Mouse (Mus musculus): ENCODE data around the gene Bcl6b. TPM values are rescaled to one million over a fixed set of nuclear protein-coding genes. Genes with fewer than 3 reads are reported as not detected.

Bcl6b gene
- 10 to 100 TPM in 1 of 2 experiments, 1 to 10 TPM in 1; 9.1 to 13.7 TPM for total RNA-seq (2021)
- 18.9 and 21.0 TPM in 2 replicates for polyA plus RNA-seq (2012; rRNA removed)
- long read RNA-seq, partial matches to known transcripts: 4 of 5 reads
- long read RNA-seq, other reads (novel, unspliced or antisense): 1 of 5 reads

DNA sequence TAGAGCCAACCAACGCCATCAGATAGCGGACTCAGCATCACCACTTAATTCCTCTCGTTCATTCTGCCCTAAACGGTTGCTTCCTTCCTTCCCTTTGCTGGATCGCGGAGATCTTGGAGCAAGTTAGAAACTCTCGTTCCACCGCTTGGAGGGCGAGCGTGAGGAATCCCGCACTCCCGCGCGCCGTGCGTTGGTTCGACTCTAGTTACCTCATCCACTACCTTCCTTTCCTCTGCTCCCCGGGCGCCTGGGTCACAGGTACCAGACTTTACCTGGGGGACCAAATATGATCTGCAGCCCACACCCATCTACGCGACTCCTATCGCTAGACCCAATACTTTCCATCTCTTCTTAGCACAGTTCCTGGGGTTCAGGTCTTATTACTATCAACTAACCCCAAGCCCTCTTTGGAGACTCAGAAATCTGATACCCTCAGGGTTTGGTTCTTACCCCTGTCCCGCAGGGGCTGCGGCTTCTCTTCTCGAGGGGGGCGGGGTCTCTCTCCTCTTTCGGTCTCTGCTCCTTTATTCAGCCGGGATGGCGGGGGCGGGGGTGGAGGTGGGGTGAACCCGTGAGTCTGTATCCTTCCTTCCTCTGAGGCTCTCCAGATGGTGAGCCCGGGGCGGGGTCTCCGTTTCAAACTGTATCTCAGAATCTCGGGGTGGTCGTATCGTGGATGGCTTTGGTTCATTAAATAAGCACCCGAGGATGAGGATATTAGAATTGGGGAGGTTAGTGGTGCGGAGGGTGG is at the start of gene Bcl6b:
Gene Bcl6b (minus strand): TSS at position 539 of the 751 bp plus-strand sequence.
- no peak for TF ChIP-seq CTCF (IDR thresholded peaks at IDR 0.05)
- 0 out of 2 replicates have a peak, but pooled peaks have one; percentile 15 for TF ChIP-seq EP300 (IDR thresholded peaks at IDR 0.05; ENCODE audit: insufficient read depth, low read depth, low read length)
- peak; percentile 83 for TF ChIP-seq POLR2A (IDR thresholded peaks at IDR 0.05; ENCODE audit: insufficient read depth, low read depth, low read length)
- intact Hi-C loops (cut with DNase I): loop anchor here (1.0 kb wide), 1 partner anchor 8 kb away; the partner anchor contains the start of gene Slc16a13
- Histone ChIP-seq H3K36me3 (ENCODE audit: control insufficient read depth, insufficient read depth, low read length) (peaks cover under 1% of the 10 kb centered on the region), H3K4me1 (ENCODE audit: control insufficient read depth, insufficient read depth, low read length) (peaks cover 6% of the 10 kb centered on the region; the same call in 1 of the 2 replicates), H3K27me3 (ENCODE audit: control insufficient read depth, insufficient read depth, low read length) (no peaks in the 10 kb centered on the region), H3K79me2 (replicated peaks; ENCODE audit: control insufficient read depth, insufficient read depth, low read length) (no peaks in the 10 kb centered on the region), H3K9ac (ENCODE audit: low read depth, low read length) (peak within 1 kb of the TSS; percentile 62), H3K27ac (peak within 1 kb of the TSS; percentile 94), H3K4me3 (peak within 1 kb of the TSS; percentile 57)
- DNase-seq: peak; percentile 64 to 65
- 1% methylated on average over 39 of the region's 39 CpGs for WGBS

DNA sequence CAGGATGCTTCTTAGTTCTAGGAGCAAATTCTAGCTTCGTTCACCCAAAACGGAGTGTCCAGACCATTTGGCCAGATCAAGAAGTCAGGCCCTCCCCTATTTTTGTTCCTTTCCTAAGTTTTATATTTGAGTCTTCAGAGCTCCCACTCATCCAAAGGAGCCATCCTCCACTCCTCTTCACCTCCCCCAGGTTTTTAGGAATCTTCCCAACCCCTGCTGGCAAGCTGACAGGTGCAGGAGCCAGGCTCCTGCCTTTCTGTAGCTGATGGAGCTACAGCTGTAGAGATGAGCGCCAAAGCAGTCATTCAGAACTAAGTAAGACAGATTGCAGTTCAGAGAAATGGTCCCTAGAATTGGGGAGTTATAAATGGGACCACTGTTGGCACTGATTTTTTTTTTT is 49.4 kb upstream of the Bcl6b start:
- intact Hi-C loops (cut with DNase I): no loop called here
- DNase-seq: no peak
- TF ChIP-seq CTCF (IDR thresholded peaks at IDR 0.05): no peak
- TF ChIP-seq POLR2A (IDR thresholded peaks at IDR 0.05; ENCODE audit: insufficient read depth, low read depth, low read length): no peak
- TF ChIP-seq EP300 (IDR thresholded peaks at IDR 0.05; ENCODE audit: insufficient read depth, low read depth, low read length): no peak
- no peak overlapping the region for H3K9ac ChIP-seq (ENCODE audit: low read depth, low read length)
- no peak overlapping the region for H3K4me3 ChIP-seq
- 82% methylated on average over 3 of the region's 3 CpGs for WGBS
- no peaks in the 10 kb centered on the region for H3K79me2 ChIP-seq (replicated peaks; ENCODE audit: control insufficient read depth, insufficient read depth, low read length)
- H3K27me3 ChIP-seq (ENCODE audit: control insufficient read depth, insufficient read depth, low read length): no peaks in the 10 kb centered on the region
- no peaks in the 10 kb centered on the region for H3K36me3 ChIP-seq (ENCODE audit: control insufficient read depth, insufficient read depth, low read length)
- no peak overlapping the region for H3K27ac ChIP-seq
- peaks cover 2% of the 10 kb centered on the region for H3K4me1 ChIP-seq (ENCODE audit: control insufficient read depth, insufficient read depth, low read length)

DNA sequence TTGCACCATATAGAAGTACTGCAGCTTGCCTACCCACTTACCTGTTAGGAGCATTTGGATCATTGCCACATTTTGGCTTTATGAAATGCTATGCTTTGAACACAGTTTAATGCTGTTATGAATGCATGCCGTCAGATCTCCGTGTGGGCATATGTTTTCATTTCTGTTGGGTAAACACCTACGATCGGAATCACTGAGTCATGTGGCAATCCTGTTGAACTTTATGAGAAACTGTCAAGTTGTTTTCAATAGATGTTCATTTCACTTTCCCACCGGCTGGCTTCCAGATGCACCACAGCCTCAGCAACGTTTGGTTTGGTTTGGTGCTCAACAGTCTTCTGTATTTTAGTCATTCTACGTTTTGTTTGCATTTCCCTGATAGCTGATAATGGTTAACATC is 42.0 kb upstream of the Bcl6b start:
- H3K4me3 ChIP-seq: no peak overlapping the region
- no peaks in the 10 kb centered on the region for H3K36me3 ChIP-seq (ENCODE audit: control insufficient read depth, insufficient read depth, low read length)
- H3K9ac ChIP-seq (ENCODE audit: low read depth, low read length): no peak overlapping the region
- H3K27ac ChIP-seq: no peak overlapping the region
- intact Hi-C loops (cut with DNase I): no loop called here
- TF ChIP-seq POLR2A (IDR thresholded peaks at IDR 0.05; ENCODE audit: insufficient read depth, low read depth, low read length): no peak
- TF ChIP-seq EP300 (IDR thresholded peaks at IDR 0.05; ENCODE audit: insufficient read depth, low read depth, low read length): no peak
- no peak for TF ChIP-seq CTCF (IDR thresholded peaks at IDR 0.05)
- 85% methylated on average over 7 of the region's 7 CpGs for WGBS
- H3K79me2 ChIP-seq (replicated peaks; ENCODE audit: control insufficient read depth, insufficient read depth, low read length): no peaks in the 10 kb centered on the region
- no peaks in the 10 kb centered on the region for H3K4me1 ChIP-seq (ENCODE audit: control insufficient read depth, insufficient read depth, low read length)
- no peak for DNase-seq
- H3K27me3 ChIP-seq (ENCODE audit: control insufficient read depth, insufficient read depth, low read length): no peaks in the 10 kb centered on the region

DNA sequence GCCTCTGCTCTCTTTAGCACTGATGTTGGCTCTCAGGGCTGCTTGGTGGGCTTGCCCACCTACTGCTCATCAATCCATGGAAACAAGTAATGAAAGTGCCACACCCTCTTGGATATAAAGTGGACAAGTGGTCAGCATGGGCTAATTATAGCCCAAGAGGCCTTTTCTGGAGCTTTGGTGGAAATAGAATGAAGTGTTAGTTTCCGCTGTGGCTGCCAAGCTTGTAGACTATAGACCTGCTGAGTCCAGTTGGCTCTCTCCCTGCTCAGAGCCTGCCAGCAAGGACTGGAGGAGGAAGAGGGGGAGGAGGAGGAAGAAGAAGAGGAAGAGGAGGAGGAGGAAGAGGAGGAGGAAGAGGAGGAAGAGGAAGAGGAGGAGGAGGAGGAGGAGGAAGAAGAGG is 36.8 kb upstream of the Bcl6b start:
- intact Hi-C loops (cut with DNase I): no loop called here
- Histone ChIP-seq H3K36me3 (ENCODE audit: control insufficient read depth, insufficient read depth, low read length) (no peaks in the 10 kb centered on the region), H3K79me2 (replicated peaks; ENCODE audit: control insufficient read depth, insufficient read depth, low read length) (no peaks in the 10 kb centered on the region), H3K4me3 (no peak overlapping the region), H3K9ac (ENCODE audit: low read depth, low read length) (no peak overlapping the region), H3K27ac (peak overlapping the region; percentile 63), H3K4me1 (ENCODE audit: control insufficient read depth, insufficient read depth, low read length) (peaks cover 9% of the 10 kb centered on the region), H3K27me3 (ENCODE audit: control insufficient read depth, insufficient read depth, low read length) (no peaks in the 10 kb centered on the region)
- peak; percentile 33 to 65 for DNase-seq
- 6% methylated on average over 1 of the region's 1 CpGs for WGBS
- TF ChIP-seq EP300 (IDR thresholded peaks at IDR 0.05; ENCODE audit: insufficient read depth, low read depth, low read length) (no peak), CTCF (IDR thresholded peaks at IDR 0.05) (no peak), POLR2A (IDR thresholded peaks at IDR 0.05; ENCODE audit: insufficient read depth, low read depth, low read length) (no peak)

DNA sequence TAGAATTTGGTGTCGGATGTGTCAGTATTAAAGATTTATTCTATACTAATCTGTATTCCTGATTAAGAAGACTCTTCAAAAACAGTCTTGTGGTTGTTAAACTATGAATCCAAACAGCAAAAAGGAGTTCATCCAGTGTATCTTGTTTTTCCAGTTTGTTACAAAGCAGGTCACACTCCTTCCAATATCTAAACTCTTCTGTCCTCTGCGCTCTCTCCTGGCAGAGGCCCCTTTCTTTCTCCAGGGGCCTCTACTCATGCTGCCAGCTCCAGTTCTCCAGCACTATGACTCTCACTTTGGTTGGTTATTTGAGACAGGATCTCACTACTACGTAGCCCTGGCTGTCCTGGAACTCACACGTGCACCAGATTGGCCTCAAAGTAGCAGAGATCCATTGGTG is 36.2 kb upstream of the Bcl6b start:
- no peak for DNase-seq
- Histone ChIP-seq H3K79me2 (replicated peaks; ENCODE audit: control insufficient read depth, insufficient read depth, low read length) (no peaks in the 10 kb centered on the region), H3K27me3 (ENCODE audit: control insufficient read depth, insufficient read depth, low read length) (no peaks in the 10 kb centered on the region), H3K36me3 (ENCODE audit: control insufficient read depth, insufficient read depth, low read length) (no peaks in the 10 kb centered on the region), H3K27ac (peak overlapping the region; percentile 63), H3K4me1 (ENCODE audit: control insufficient read depth, insufficient read depth, low read length) (peaks cover 9% of the 10 kb centered on the region), H3K9ac (ENCODE audit: low read depth, low read length) (no peak overlapping the region), H3K4me3 (no peak overlapping the region)
- WGBS: 55% methylated on average over 4 of the region's 4 CpGs
- intact Hi-C loops (cut with DNase I): no loop called here
- no peak for TF ChIP-seq EP300 (IDR thresholded peaks at IDR 0.05; ENCODE audit: insufficient read depth, low read depth, low read length)
- no peak for TF ChIP-seq CTCF (IDR thresholded peaks at IDR 0.05)
- TF ChIP-seq POLR2A (IDR thresholded peaks at IDR 0.05; ENCODE audit: insufficient read depth, low read depth, low read length): no peak

DNA sequence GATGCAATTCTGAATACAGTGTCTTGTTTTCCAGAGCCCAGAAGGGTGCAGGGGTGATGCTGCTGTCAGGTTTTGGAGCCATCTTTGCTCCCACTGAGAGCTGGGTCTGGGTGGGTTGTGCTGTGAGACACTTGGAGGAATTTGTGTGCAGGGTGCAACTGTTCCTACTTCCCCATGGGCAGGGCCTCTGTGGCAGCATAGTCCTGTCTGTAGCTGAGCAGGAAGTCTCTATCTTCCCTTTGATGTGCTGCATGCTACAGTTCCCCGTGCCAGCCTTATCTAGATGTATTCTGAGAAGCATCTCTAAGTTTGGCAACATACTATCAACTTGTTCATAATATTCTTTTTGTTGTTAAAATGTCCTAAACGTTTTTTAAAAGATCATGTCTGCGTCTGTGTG is 35.7 kb upstream of the Bcl6b start:
- Histone ChIP-seq H3K9ac (ENCODE audit: low read depth, low read length) (no peak overlapping the region), H3K27me3 (ENCODE audit: control insufficient read depth, insufficient read depth, low read length) (no peaks in the 10 kb centered on the region), H3K4me1 (ENCODE audit: control insufficient read depth, insufficient read depth, low read length) (peaks cover 9% of the 10 kb centered on the region), H3K27ac (no peak overlapping the region; the same call in 1 of the 2 replicates), H3K36me3 (ENCODE audit: control insufficient read depth, insufficient read depth, low read length) (no peaks in the 10 kb centered on the region), H3K79me2 (replicated peaks; ENCODE audit: control insufficient read depth, insufficient read depth, low read length) (no peaks in the 10 kb centered on the region), H3K4me3 (no peak overlapping the region)
- TF ChIP-seq POLR2A (IDR thresholded peaks at IDR 0.05; ENCODE audit: insufficient read depth, low read depth, low read length) (no peak), EP300 (IDR thresholded peaks at IDR 0.05; ENCODE audit: insufficient read depth, low read depth, low read length) (no peak), CTCF (IDR thresholded peaks at IDR 0.05) (no peak)
- DNase-seq: no peak
- WGBS: 42% methylated on average over 3 of the region's 3 CpGs
- intact Hi-C loops (cut with DNase I): no loop called here

All from heart, adult 2 months (tissue).